Mouse (Mus musculus) forebrain, embryonic 13.5 days (tissue): ENCODE data around the gene Abhd4. TPM values are rescaled to one million over a fixed set of nuclear protein-coding genes. Genes with fewer than 3 reads are reported as not detected.

Experiments used
- ATAC-seq: fragments of 200-750 bp; cut with Nextera tagmentation; 2 replicates; pipeline ENCODE4 v1.8.0; 2017
- H3K27ac ChIP-seq: fragments of 300-500 bp; sonication (generic); 2 replicates; pipeline ENCODE4 v1.5.1; 2015; ENCODE audit warnings: inconsistent platforms, mild to moderate bottlenecking, moderate library complexity
- H3K27me3 ChIP-seq: fragments of 300-500 bp; sonication (generic); 2 replicates; pipeline ENCODE4 v1.6.1; 2015; ENCODE audit warnings: mild to moderate bottlenecking, inconsistent platforms
- H3K36me3 ChIP-seq: fragments of 300-500 bp; sonication (generic); 2 replicates; pipeline ENCODE4 v1.6.1; 2015; ENCODE audit warnings: mild to moderate bottlenecking, inconsistent platforms; ENCODE audit not compliant: poor library complexity, severe bottlenecking
- H3K4me1 ChIP-seq: fragments of 300-500 bp; sonication (generic); 2 replicates; pipeline ENCODE4 v1.6.1; 2015; ENCODE audit warnings: inconsistent platforms
- H3K4me2 ChIP-seq: fragments of 300-500 bp; sonication (generic); 2 replicates; pipeline ENCODE4 v1.6.1; 2015; ENCODE audit warnings: inconsistent platforms, mild to moderate bottlenecking, moderate library complexity
- H3K4me3 ChIP-seq: fragments of 300-500 bp; sonication (generic); 2 replicates; pipeline ENCODE4 v1.5.1; 2015; ENCODE audit warnings: mild to moderate bottlenecking, inconsistent platforms
- H3K9ac ChIP-seq: fragments of 300-500 bp; sonication (generic); 2 replicates; pipeline ENCODE4 v1.6.1; 2015; ENCODE audit warnings: mild to moderate bottlenecking, inconsistent platforms
- H3K9me3 ChIP-seq: fragments of 300-500 bp; sonication (generic); replicated peaks from 2 replicates; pipeline ENCODE4 v1.6.1; 2016; ENCODE audit warnings: inconsistent platforms
- WGBS: fragments of 180-500 bp; shearing (Covaris S2); methylation state at CpG from one replicate; pipeline ENCODE4 v1.1.7; 2015; 5-methylcytosine and 5-hydroxymethylcytosine counted together
- polyA plus RNA-seq: library from polyadenylated mRNA; unstranded; fragments of >200 nt; fragmentation: Nextera tagmentation; extraction: Ambion mirVana; gene quantifications from 2 replicates; pipeline ENCODE4 v1.2.1, GENCODE M21; 2015

The Abhd4 gene
- polyA plus RNA-seq, 1 experiment from 2014 or later = 46.1 TPM

DNA sequence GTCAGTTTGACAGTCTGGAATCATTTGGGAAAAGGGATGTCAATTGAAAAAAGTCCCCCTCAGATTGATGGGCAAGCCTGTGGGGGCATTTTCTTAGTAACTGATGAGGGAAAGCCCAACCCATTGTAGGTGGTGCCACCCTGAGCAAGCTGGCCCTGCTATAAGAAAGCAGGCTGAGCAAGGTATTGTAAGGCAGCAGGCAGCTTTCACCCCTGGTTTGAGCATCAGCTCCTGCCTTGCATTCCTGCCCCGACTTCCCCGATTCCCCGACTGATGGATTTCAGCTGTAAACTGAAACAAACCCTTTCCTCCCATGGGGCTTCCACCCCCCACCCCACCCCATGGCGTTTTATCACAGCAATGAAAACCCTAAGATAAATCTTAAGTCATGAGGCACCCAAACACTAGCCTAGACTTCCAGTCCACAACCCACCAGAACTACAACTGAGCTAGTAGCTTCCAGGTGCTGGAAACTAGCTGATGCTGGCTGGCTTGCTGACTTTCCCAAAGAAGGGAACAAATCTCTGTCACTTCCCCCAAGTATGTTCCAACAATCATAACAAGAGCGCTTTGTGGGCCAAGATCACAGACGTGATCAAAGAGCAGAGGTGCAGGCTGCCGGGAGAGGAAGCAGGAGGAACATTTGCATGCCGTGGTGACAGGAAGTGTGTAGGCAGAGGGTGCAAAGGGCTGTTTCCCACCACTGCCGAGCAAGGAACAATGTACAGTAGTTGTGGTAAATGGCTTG is 21.0 kb upstream of the Abhd4 start:
- H3K4me2 ChIP-seq = no peak overlapping the region
- H3K4me3 ChIP-seq = no peak overlapping the region
- no peak overlapping the region for H3K9ac ChIP-seq
- WGBS = 55% methylated on average over 9 of the region's 9 CpGs
- no peaks in the 10 kb centered on the region for H3K9me3 ChIP-seq
- H3K4me1 ChIP-seq = peaks cover 34% of the 10 kb centered on the region
- peak overlapping the region; percentile 35; the same call in 1 of the 2 replicates for H3K27ac ChIP-seq
- no peak for ATAC-seq
- no peaks in the 10 kb centered on the region for H3K27me3 ChIP-seq
- H3K36me3 ChIP-seq = peaks cover 20% of the 10 kb centered on the region

- Histone ChIP-seq H3K4me2 (no peak overlapping the region), H3K36me3 (peaks cover 23% of the 10 kb centered on the region), H3K9me3 (no peaks in the 10 kb centered on the region), H3K4me1 (peaks cover 29% of the 10 kb centered on the region), H3K9ac (no peak overlapping the region), H3K27ac (peak overlapping the region; percentile 35; the same call in 1 of the 2 replicates), H3K27me3 (no peaks in the 10 kb centered on the region), H3K4me3 (no peak overlapping the region)
- 84% methylated on average over 16 of the region's 16 CpGs for WGBS
- ATAC-seq = no peak
These were observed 20.3 kb upstream of the Abhd4 start for GRCm38 (mm10) chr14:54233559-54234143.

DNA sequence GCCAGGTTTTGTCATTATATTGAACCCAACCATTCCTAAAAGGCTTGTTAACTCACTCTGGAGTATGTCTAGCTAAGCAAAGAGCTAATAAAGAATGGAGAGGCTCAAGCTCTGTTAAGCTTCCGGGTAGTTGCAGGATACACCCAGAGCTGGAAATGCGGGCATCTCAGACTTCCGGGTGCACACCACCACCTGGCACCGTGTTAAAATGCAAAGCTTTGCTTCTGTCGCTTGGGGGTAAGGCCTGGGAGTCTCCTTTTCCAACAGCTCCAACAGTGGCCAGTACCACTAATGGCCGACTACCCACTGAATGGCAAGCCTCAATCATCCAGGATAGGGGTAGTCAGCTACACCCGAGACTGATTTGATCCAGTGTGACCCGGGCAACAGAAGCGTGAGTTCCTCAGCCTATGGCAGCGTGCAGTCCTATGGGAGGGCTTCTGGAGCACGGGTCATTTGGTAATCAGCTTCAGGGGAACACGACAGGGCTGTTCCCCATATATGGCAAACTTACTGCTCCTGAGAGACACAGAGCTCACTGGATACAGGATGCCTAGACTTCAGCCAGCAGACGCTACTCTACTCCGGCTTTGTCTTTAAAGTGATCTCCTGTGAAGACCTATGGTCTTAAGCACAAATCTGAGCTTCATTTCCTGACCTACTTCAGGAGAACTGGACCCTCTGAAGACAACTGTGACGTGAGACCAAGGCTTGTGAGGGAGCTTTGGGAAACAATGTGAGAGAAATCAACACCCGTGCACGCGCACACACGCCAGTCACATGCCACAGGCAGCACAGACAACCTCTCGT is 19.6 kb upstream of the Abhd4 start:
- no peak for ATAC-seq
- Histone ChIP-seq H3K4me1 (peaks cover 21% of the 10 kb centered on the region), H3K36me3 (peaks cover 23% of the 10 kb centered on the region), H3K4me2 (no peak overlapping the region), H3K27ac (no peak overlapping the region), H3K9ac (no peak overlapping the region), H3K9me3 (no peaks in the 10 kb centered on the region), H3K27me3 (no peaks in the 10 kb centered on the region), H3K4me3 (no peak overlapping the region)
- 81% methylated on average over 20 of the region's 20 CpGs for WGBS

DNA sequence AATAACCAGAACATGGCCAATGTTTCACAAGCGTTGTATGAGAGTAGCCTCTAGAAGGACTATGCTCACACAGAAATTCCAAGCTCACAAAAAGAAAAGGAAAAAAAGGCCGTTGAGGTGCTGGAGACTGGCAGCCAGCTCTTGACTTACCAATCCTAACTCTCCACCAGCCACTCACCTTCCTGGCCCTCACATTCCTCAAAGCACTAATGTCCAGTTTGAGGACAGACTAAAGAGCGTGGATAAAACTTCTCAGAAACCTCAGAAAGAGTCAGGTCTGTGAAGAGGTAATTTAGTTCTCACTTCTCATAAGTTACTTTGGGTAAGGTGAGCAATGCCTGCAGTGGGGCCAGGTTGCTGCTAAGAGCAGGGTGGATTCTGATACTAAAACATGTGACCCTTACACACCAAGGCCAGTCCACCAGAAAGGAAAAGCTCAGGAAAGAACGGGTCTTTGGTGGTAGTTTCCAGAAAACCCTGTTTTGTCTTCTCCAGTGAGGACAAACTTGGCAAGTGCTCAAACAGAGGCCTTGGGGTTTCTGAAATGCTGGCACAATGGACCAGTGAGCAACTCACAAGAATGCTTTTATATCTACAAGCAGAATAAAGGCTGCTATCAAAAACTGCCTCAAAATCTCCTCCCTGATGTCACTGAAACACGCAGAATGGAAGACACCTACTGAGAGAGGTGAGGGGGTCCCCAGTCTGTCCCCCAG is 18.0 kb upstream of the Abhd4 start:
- no peak overlapping the region for H3K4me2 ChIP-seq
- WGBS = 77% methylated on average over 5 of the region's 5 CpGs
- H3K27ac ChIP-seq = no peak overlapping the region
- H3K9me3 ChIP-seq = no peaks in the 10 kb centered on the region
- peaks cover 29% of the 10 kb centered on the region for H3K36me3 ChIP-seq
- no peak for ATAC-seq
- peaks cover 20% of the 10 kb centered on the region for H3K4me1 ChIP-seq
- 0 out of 2 replicates have a peak overlapping the region, but pooled peaks have one; percentile 22 for H3K9ac ChIP-seq
- no peaks in the 10 kb centered on the region for H3K27me3 ChIP-seq
- H3K4me3 ChIP-seq = no peak overlapping the region

GRCm38 (mm10) chr14:54236881-54237280 is 17.1 kb upstream of the Abhd4 start:
- WGBS = 95% methylated on average over 5 of the region's 5 CpGs
- no peaks in the 10 kb centered on the region for H3K27me3 ChIP-seq
- peaks cover 38% of the 10 kb centered on the region for H3K36me3 ChIP-seq
- H3K4me2 ChIP-seq = no peak overlapping the region
- peaks cover 19% of the 10 kb centered on the region for H3K4me1 ChIP-seq
- no peak overlapping the region for H3K27ac ChIP-seq
- H3K9ac ChIP-seq = no peak overlapping the region
- H3K4me3 ChIP-seq = no peak overlapping the region
- 0 out of 2 replicates have a peak, but pooled peaks cover 4% of the 10 kb centered on the region for H3K9me3 ChIP-seq
- ATAC-seq = no peak

GRCm38 (mm10) chr14:54239002-54239736 is 14.8 kb upstream of the Abhd4 start:
- 0 out of 2 replicates have a peak, but pooled peaks cover 4% of the 10 kb centered on the region for H3K9me3 ChIP-seq
- 15% methylated on average over 7 of the region's 7 CpGs for WGBS
- no peak overlapping the region for H3K4me3 ChIP-seq
- peak; percentile 67 for ATAC-seq
- peaks cover 5% of the 10 kb centered on the region; the same call in 1 of the 2 replicates for H3K4me1 ChIP-seq
- H3K4me2 ChIP-seq = no peak overlapping the region
- no peaks in the 10 kb centered on the region for H3K27me3 ChIP-seq
- no peak overlapping the region for H3K9ac ChIP-seq
- H3K27ac ChIP-seq = no peak overlapping the region
- peaks cover 46% of the 10 kb centered on the region for H3K36me3 ChIP-seq

DNA sequence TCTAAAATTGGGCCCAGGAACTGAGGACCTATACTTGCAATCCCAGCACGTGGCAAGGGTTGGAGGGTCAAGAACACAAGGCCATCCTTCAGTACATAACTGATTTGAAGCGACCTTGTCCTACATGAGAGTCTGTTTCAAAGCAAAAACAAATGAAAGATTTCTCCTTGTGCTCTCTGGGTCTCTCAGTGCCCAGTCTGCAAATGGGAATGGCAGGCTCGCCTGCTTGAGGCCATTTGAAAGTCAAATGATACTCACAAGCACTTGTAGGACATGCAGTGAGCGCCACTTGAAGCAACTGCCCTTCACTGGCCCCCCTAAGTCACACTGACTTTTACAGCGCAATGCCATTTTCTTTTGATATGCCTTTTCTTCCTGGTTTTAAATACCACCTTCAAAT is 13.4 kb upstream of the Abhd4 start:
- Histone ChIP-seq H3K4me3 (no peak overlapping the region), H3K9ac (no peak overlapping the region), H3K9me3 (0 out of 2 replicates have a peak, but pooled peaks cover 4% of the 10 kb centered on the region), H3K36me3 (peaks cover 32% of the 10 kb centered on the region), H3K27ac (no peak overlapping the region), H3K27me3 (no peaks in the 10 kb centered on the region), H3K4me1 (peaks cover 7% of the 10 kb centered on the region; the same call in 1 of the 2 replicates), H3K4me2 (no peak overlapping the region)
- 86% methylated on average over 5 of the region's 5 CpGs for WGBS
- ATAC-seq = no peak

- Histone ChIP-seq H3K27me3 (no peaks in the 10 kb centered on the region), H3K4me3 (no peak overlapping the region), H3K9ac (no peak overlapping the region), H3K4me1 (peaks cover 7% of the 10 kb centered on the region; the same call in 1 of the 2 replicates), H3K27ac (0 out of 2 replicates have a peak overlapping the region, but pooled peaks have one; percentile 3), H3K9me3 (0 out of 2 replicates have a peak, but pooled peaks cover 4% of the 10 kb centered on the region), H3K4me2 (no peak overlapping the region), H3K36me3 (peaks cover 44% of the 10 kb centered on the region)
- 33% methylated on average over 3 of the region's 3 CpGs for WGBS
- no peak for ATAC-seq
These were observed 9.8 kb upstream of the Abhd4 start for GRCm38 (mm10) chr14:54244183-54244582.

GRCm38 (mm10) chr14:54246232-54246631 is 7.8 kb upstream of the Abhd4 start:
- peaks cover 35% of the 10 kb centered on the region for H3K36me3 ChIP-seq
- H3K4me2 ChIP-seq = no peak overlapping the region
- no peak overlapping the region for H3K9ac ChIP-seq
- WGBS = 92% methylated on average over 3 of the region's 3 CpGs
- no peak for ATAC-seq
- H3K9me3 ChIP-seq = 0 out of 2 replicates have a peak, but pooled peaks cover 4% of the 10 kb centered on the region
- no peak overlapping the region for H3K27ac ChIP-seq
- H3K4me3 ChIP-seq = no peak overlapping the region
- peaks cover 24% of the 10 kb centered on the region for H3K4me1 ChIP-seq
- no peaks in the 10 kb centered on the region for H3K27me3 ChIP-seq

GRCm38 (mm10) chr14:54249326-54249725 is 4.7 kb upstream of the Abhd4 start:
- Histone ChIP-seq H3K27ac (no peak overlapping the region), H3K4me3 (no peak overlapping the region), H3K4me2 (no peak overlapping the region), H3K9me3 (no peaks in the 10 kb centered on the region), H3K36me3 (peaks cover 19% of the 10 kb centered on the region; the same call in 1 of the 2 replicates), H3K4me1 (peaks cover 35% of the 10 kb centered on the region), H3K9ac (no peak overlapping the region), H3K27me3 (no peaks in the 10 kb centered on the region)
- 83% methylated on average over 9 of the region's 9 CpGs for WGBS
- ATAC-seq = no peak

DNA sequence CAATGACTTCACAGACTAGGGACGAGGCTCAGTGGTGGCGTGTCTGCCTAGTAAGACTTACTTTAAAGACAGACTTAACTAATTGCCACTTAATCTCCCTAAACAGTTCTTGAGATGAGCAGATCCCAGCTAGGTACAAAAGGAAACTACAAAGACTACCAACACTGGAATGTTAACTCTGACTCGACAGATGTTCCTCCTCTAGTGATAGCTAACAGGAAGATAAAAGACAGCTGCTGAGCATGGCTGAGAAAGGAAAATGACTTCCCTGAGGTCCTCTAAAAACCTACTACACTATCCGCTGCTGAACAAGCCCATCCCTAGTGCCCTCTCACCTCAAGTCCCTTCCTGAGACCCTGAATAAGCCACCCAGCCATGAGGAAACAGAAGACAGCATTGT is 3.9 kb upstream of the Abhd4 start:
- H3K9ac ChIP-seq = no peak overlapping the region
- no peak overlapping the region for H3K4me2 ChIP-seq
- ATAC-seq = no peak

More for the DNA sequence above, 3.9 kb upstream of the Abhd4 start:
- Histone ChIP-seq H3K27me3 (no peaks in the 10 kb centered on the region), H3K9me3 (no peaks in the 10 kb centered on the region), H3K4me3 (no peak overlapping the region), H3K27ac (no peak overlapping the region), H3K36me3 (peaks cover 19% of the 10 kb centered on the region; the same call in 1 of the 2 replicates), H3K4me1 (peaks cover 43% of the 10 kb centered on the region)
- 78% methylated on average over 4 of the region's 4 CpGs for WGBS
